Mouse (Mus musculus) v-Abl transformed pro-B cells (cell line): ENCODE results near the gene Ccnb1.

ENCODE experiments used
- in situ Hi-C, 2 experiments: fragments of 400-800 bp; cut with MboI; formaldehyde crosslinking; loops; one replicate each; pipeline ENCODE4 v1.15.1; 2025; ENCODE audit not compliant: unreplicated experiment in 2 of 2

Ccnb1 gene

DNA sequence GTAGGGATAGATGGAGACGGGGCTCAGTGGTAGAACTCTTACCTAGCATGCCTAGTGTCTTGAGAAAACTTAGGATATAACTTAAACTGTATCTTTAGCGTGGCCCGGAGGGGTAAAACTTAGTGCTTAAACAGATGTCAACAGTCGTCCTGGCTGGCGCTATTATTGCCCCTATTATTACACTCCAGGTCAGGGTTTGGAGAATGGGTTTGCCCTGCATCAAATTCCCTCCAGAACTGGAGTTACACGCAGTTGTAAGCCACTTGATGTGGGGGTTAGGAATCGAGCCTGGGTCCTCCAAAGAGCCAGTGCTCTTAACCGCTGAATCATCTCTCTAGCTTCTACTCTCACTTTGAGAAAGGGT is 10.3 kb downstream of the Ccnb1 start:
- in situ Hi-C loops: no loop called here

DNA sequence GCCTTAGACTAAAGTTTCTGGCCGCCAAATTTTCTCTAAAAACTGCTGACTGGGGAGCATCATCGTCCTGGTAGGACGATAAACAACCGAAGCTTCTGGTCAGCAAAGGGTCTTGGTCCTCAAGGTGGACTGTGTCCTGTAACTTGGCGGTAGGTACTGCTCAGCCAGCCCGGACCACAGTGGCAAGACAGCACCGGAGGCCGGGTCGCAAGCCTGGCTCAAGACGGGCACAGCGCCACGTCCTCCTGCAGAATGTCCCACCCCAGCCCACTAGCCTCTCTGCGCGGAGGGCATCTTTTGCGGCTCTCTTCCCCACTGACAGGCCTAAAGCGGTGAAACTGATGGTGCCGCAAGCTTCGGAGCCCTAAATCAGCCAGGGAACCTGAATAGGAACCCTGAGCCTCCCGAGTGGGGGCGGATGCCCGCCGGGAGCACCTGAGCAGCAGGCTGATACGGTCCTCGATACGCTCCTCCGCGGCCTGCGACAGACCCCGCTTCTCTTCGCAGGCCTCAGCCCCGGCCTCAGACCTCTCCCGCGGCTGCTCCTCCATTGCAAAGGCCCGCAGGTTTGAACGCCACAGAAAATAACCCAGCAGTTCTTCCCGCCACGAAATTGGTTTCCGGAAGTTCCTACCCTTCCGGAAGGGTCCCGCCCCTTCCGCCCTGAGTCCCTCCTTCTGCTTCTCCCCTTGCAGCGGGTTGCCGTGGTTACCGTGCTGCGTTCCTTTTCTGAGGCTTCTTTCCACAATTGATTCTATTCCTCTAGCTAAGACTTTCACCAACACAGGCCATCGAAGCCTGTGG is 10.9 kb downstream of the Ccnb1 start, which contains the start of gene Cenph:
Gene Cenph, minus strand, starts transcription at position 648 of the 804 bp plus-strand sequence.
- in situ Hi-C loops: no loop called here

DNA sequence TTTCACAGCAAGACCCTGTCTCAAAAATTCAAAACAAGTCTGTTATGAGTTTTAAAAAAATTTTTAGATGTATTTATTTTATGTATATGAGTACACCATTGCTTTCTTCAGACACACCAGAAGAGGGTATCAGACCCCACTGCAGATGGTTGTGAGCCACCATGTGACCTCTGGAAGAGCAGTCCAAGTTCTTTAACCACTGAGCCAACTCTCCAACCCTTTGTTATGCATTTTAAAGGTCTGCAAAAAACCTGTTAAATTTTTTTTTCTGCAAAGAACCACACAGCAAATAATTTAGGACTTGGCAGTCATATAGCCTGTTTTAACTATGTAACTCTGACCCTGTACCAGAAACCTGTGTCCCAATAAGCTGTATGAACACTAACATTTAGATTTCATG is 11.7 kb downstream of the Ccnb1 start:
- in situ Hi-C loops: no loop called here

DNA sequence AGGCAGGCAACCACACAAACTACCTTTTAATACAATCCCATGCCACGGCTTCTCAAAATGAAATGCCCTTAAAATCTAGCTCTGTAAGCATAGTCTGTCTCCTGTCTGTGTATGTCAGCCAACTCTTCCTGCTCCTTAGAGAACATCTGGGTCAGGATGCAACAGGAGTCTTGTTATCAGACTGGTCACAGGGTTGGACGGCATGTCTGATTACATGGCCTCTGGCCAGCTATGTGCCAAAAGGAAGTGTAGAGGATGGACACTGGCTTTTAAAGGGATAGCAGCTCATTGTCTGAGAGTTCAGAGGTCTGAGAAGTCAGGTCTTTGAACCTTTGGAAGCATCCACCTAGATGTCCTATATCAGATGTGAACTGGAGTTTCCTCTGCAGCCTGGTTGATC is 31.0 kb downstream of the Ccnb1 start:
- in situ Hi-C loops: no loop called here

DNA sequence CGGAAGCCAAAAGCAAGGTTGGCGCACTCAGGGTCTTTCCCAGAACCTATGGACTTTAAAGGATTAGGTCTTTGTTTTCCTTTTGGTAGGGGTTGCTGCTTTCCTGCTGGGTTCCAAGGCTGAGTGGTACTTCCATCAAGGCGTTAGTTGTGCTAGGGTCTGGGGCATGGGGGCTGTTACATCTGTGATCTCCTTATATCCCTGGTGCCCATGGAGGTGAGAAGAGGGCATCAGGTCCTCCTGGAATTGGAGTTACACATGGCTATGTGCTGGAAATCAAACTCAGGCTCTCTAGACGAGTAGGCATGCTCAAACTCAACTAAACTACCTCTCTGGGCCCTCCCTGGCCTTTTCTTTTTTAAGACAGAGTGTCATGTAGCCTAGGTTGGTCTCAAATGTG is 32.2 kb downstream of the Ccnb1 start:
- in situ Hi-C loops: no loop called here

DNA sequence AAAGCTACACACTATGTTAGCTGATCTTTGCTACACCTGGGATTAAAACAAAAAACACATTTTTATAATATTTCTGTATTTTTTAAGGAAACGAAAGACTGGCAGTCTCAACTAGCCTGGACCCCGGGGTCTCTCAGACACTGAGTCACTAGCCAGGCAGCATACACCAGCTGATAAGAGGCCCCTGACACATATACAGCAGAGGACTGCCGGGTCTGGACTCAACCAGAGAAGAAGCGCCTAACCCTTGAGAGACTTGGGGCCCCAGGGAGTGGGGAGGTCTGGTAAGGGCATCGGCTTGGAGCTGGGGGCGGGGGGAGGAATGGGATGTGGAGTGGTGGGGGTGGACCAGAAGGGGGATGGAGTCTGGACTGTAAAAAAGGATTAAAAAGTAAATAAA is 33.4 kb downstream of the Ccnb1 start:
- in situ Hi-C loops: no loop called here

DNA sequence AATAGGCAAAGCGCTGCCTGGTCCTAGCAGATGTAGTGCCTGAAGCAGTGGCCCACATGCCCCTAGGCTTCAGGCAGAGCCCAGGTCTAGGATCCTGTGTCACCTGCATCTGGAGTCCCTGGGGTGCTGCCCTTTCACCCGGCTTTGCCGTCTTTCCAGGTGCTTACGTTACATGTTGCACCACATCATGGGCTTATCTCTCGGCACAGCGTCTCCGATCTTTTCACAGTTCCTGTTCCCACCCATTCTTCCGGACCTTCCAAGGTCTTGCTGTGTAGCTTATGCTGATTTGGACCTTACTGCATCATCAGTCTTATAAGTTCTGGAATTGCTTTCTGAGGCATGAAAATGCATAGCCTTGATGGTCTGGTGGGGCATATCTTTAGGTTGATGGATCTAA is 33.8 kb downstream of the Ccnb1 start:
- in situ Hi-C loops: no loop called here

- in situ Hi-C loops: no loop called here
Observed at GRCm38 (mm10) chr13:100751402-100751801, 35.0 kb downstream of the Ccnb1 start.

DNA sequence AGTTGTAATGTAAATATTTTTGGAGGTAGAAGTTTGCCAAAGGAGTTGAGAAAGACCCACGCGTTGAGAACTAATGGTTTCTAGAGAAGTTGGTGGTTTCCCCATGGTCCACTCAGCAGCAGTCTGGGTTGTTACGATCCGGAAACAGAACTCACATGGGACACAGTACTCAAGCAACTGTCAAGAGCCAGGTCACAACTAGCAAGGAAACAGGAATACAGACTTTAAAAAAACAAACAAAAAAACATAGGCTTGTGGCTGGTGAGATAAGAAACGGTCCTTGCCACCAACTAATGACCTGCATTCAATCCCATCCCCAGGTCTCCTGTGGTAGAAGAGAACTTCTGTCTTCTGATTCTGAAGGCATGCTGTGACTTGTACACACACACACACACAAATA is 35.6 kb downstream of the Ccnb1 start:
- in situ Hi-C loops: no loop called here

GRCm38 (mm10) chr13:100748638-100749037 is 37.7 kb downstream of the Ccnb1 start:
- in situ Hi-C loops: no loop called here

GRCm38 (mm10) chr13:100746090-100746489 is 40.3 kb downstream of the Ccnb1 start:
- in situ Hi-C loops: no loop called here

GRCm38 (mm10) chr13:100744036-100744744 is 42.2 kb downstream of the Ccnb1 start, which contains the start of gene Mrps36:
Gene Mrps36, minus strand, starts transcription at chr13:100744659.
- in situ Hi-C loops: loop anchor here in 1 of 2 experiments (5.0 kb wide), 1 partner anchor 83 kb away; no protein-coding TSS in a partner anchor

- in situ Hi-C loops: loop anchor here in 1 of 2 experiments (5.0 kb wide), 1 partner anchor 84 kb away; no protein-coding TSS in a partner anchor
Observed at GRCm38 (mm10) chr13:100743346-100744035, 42.9 kb downstream of the Ccnb1 start.

DNA sequence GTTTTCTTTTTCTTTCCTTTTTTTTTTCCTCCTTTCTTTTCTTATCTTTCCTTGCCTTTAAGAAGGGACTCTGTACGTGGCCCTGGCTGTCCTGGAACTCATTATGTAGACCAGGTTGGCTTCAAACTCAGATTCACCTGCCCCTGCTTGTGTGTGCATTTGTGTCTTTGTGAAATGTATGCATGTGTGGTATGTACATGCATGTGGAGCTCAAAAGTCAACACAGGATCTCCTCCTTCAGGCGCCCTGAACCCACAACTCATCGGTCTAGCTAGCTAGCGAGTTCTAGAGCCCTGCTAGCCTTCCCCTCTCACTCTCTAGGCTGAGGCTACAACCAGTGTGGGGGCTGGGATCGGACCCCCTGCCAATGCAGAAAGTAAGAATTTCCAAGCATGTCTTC is 43.5 kb downstream of the Ccnb1 start:
- in situ Hi-C loops: loop anchor here in 1 of 2 experiments (5.0 kb wide), 1 partner anchor 84 kb away; no protein-coding TSS in a partner anchor

- in situ Hi-C loops: loop anchor here (5.0 to 10.0 kb wide), 2 partner anchors 50 to 102 kb away; partner anchors contain the start of gene Slc30a5 (in 1 of the 2)
Observed at GRCm38 (mm10) chr13:100732756-100733155, 53.6 kb downstream of the Ccnb1 start.

GRCm38 (mm10) chr13:100731462-100732046 is 54.8 kb downstream of the Ccnb1 start:
- in situ Hi-C loops: loop anchor here (5.0 to 10.0 kb wide), 2 partner anchors 51 to 103 kb away; partner anchors contain the start of gene Slc30a5 (in 1 of the 2)

DNA sequence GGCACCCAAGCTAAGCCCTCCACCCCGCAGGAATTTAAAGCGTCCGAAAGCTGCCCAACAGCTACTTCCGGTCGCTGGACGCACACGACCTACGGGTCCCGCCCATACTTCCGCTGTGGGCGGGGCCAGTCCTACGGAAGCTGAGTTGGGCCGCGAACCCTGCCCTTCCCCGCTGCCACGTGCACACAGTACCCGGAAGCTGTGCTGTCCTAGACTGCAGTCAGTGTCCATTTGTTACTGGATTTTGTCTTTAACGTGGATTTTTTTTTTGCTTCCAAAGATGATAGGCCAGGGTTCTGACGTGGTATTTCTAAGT is 55.6 kb downstream of the Ccnb1 start, which contains the start of gene Cdk7:
Gene Cdk7, minus strand, starts transcription at position 79 of the 316 bp plus-strand sequence.
- in situ Hi-C loops: loop anchor here (5.0 to 10.0 kb wide), 2 partner anchors 51 to 104 kb away; partner anchors contain the start of gene Slc30a5 (in 1 of the 2)

GRCm38 (mm10) chr13:100730153-100730860 is 56.1 kb downstream of the Ccnb1 start:
- in situ Hi-C loops: loop anchor here (5.0 to 10.0 kb wide), 2 partner anchors 52 to 104 kb away; partner anchors contain the start of gene Slc30a5 (in 1 of the 2)
